Mouse (Mus musculus): Measurements from ENCODE around the gene Lzts3. TPM values are rescaled to one million over a fixed set of nuclear protein-coding genes. Genes with fewer than 3 reads are reported as not detected.
"Not testable (repeated sequence)": the region's sequence is repeated elsewhere in the genome, so short reads cannot be mapped to it uniquely, and the experiment has no call there.

Lzts3 gene
- polyA plus RNA-seq, 1 experiment from 2014 or later = 1.9 TPM

DNA sequence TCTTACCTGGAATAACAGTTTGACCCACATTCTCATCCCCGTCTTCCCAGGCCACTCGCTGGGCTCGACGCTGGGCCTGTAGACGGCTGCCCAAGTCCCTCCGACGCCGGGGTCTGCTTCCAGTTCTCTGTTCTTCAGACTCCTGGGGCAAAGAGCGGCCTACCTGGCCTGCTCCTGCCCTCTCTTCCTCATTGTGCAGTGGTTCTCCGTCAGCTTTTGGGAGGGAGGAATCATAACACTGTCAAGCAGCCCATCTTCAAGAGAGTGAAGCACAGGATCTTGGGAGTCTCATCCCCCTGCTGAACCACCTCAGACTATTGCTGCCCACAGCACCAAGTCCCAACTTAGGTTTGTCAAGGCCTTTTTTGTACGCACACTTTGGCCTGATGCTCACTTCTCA is 20.7 kb upstream of the Lzts3 start:
- Histone ChIP-seq H3K4me3 (ENCODE audit: low read depth, low read length) (peak overlapping the region; percentile 80), H3K27me3 (ENCODE audit: control insufficient read depth, insufficient read depth, low read depth, low read length) (no peaks in the 10 kb centered on the region), H3K4me2 (ENCODE audit: low read depth, low read length) (peak overlapping the region; percentile 88), H3K4me1 (ENCODE audit: control insufficient read depth, low read depth, low read length) (peaks cover 30% of the 10 kb centered on the region), H3K27ac (ENCODE audit: low read length) (peak overlapping the region; percentile 98; the same call in 1 of the 2 replicates), H3K36me3 (ENCODE audit: control insufficient read depth, insufficient read depth) (peaks cover 14% of the 10 kb centered on the region), H3K9me3 (replicated peaks; ENCODE audit: control insufficient read depth, low read length) (no peaks in the 10 kb centered on the region), H3K9ac (ENCODE audit: low read depth, low read length) (peak overlapping the region; percentile 94)
- ATAC-seq (ENCODE audit: low read depth) = no peak
- WGBS (ENCODE audit: insufficient replicate concordance) = 86% methylated on average over 11 of the region's 11 CpGs

DNA sequence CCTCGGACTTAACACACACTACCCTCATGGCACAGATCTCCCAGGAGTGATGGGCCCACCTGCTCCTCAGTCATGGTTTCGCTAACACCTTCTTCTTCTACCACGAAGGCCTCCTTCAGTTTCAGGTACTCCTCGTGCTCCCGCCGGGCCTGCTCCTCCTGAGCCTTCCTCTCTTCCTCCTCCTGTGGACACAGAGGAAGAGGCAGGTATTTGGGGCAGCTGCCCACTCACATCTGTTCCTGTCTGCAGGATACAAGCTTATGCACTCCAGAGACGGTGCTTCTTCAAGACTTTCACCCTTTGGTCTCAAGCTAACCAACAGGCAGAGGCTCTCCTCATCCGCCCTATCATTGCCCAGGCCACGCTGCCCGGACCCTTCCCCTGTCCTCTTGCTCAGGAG is 15.9 kb upstream of the Lzts3 start:
- H3K4me2 ChIP-seq (ENCODE audit: low read depth, low read length) = no peak overlapping the region
- no peaks in the 10 kb centered on the region for H3K27me3 ChIP-seq (ENCODE audit: control insufficient read depth, insufficient read depth, low read depth, low read length)
- H3K36me3 ChIP-seq (ENCODE audit: control insufficient read depth, insufficient read depth) = peaks cover 35% of the 10 kb centered on the region
- no peak overlapping the region for H3K27ac ChIP-seq (ENCODE audit: low read length)
- H3K9ac ChIP-seq (ENCODE audit: low read depth, low read length) = no peak overlapping the region
- no peak for ATAC-seq (ENCODE audit: low read depth)
- H3K4me1 ChIP-seq (ENCODE audit: control insufficient read depth, low read depth, low read length) = peaks cover 42% of the 10 kb centered on the region
- H3K9me3 ChIP-seq (replicated peaks; ENCODE audit: control insufficient read depth, low read length) = no peaks in the 10 kb centered on the region
- 89% methylated on average over 10 of the region's 10 CpGs for WGBS (ENCODE audit: insufficient replicate concordance)
- no peak overlapping the region for H3K4me3 ChIP-seq (ENCODE audit: low read depth, low read length)

DNA sequence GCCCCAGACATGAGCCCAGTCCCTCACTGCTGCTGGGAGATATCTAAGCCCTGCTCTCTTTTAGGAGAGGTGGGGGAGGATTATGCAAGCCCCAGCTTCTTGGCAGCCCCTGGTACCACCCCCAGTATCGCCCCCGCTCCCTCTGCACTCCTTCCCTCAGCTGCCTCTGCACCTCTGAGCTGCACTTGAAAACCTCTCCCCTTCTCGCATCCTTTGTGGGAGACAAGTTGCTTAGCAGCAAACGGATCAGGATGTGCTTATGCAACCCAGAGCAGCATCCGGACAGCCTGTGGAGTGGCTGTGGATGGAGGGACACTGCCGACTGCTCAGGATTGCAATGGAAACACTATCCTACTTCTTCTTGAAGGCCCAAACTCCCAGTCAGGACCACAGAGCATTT is 14.9 kb upstream of the Lzts3 start:
- H3K27ac ChIP-seq (ENCODE audit: low read length) = no peak overlapping the region
- no peaks in the 10 kb centered on the region for H3K27me3 ChIP-seq (ENCODE audit: control insufficient read depth, insufficient read depth, low read depth, low read length)
- H3K36me3 ChIP-seq (ENCODE audit: control insufficient read depth, insufficient read depth) = peaks cover 35% of the 10 kb centered on the region
- 84% methylated on average over 6 of the region's 6 CpGs for WGBS (ENCODE audit: insufficient replicate concordance)
- H3K9me3 ChIP-seq (replicated peaks; ENCODE audit: control insufficient read depth, low read length) = no peaks in the 10 kb centered on the region
- H3K4me3 ChIP-seq (ENCODE audit: low read depth, low read length) = no peak overlapping the region
- no peak for ATAC-seq (ENCODE audit: low read depth)
- peaks cover 36% of the 10 kb centered on the region for H3K4me1 ChIP-seq (ENCODE audit: control insufficient read depth, low read depth, low read length)
- H3K9ac ChIP-seq (ENCODE audit: low read depth, low read length) = no peak overlapping the region
- no peak overlapping the region for H3K4me2 ChIP-seq (ENCODE audit: low read depth, low read length)

GRCm38 (mm10) chr2:130656536-130656935 is 13.9 kb upstream of the Lzts3 start:
- H3K4me3 ChIP-seq (ENCODE audit: low read depth, low read length) = no peak overlapping the region
- peaks cover 36% of the 10 kb centered on the region for H3K4me1 ChIP-seq (ENCODE audit: control insufficient read depth, low read depth, low read length)
- no peak for ATAC-seq (ENCODE audit: low read depth)
- H3K27me3 ChIP-seq (ENCODE audit: control insufficient read depth, insufficient read depth, low read depth, low read length) = no peaks in the 10 kb centered on the region
- no peak overlapping the region for H3K9ac ChIP-seq (ENCODE audit: low read depth, low read length)
- no peak overlapping the region for H3K4me2 ChIP-seq (ENCODE audit: low read depth, low read length)
- H3K9me3 ChIP-seq (replicated peaks; ENCODE audit: control insufficient read depth, low read length) = no peaks in the 10 kb centered on the region
- 91% methylated on average over 9 of the region's 9 CpGs for WGBS (ENCODE audit: insufficient replicate concordance)
- peak overlapping the region; percentile 72; the same call in 1 of the 2 replicates for H3K27ac ChIP-seq (ENCODE audit: low read length)
- peaks cover 33% of the 10 kb centered on the region for H3K36me3 ChIP-seq (ENCODE audit: control insufficient read depth, insufficient read depth)

DNA sequence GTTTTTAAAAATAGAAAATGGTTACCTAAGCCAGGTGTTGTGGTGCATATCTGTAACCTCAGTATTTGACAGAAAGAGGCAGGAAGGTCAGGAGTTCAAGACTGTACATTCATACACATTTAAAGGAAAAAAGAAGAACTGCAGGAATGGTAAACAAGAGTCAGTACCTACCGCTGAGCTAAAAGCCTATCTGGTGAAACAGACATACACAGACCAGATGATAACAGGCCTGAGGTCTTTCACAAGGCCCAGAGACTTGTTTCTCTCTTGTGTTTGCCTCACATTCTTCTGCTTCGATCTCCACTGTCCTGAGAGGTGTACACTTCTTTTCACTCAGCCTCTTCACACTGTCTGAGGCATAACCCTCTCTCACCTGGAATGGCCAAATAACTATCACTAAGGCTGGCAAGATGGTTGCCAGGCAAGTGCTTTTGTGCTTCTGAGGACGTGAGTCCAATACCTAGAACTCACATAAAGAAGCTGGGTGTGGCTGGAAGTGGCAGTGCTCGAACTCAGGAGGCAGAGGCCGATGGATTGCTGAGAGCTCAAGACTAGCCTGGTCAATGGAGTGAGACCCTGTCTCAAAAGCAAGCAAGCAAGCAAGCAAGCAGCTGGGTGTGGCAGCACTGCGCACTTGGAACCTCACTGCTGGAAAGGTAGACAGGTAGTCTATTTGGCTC is 13.2 kb upstream of the Lzts3 start:
- peak; percentile 90 for ATAC-seq (ENCODE audit: low read depth)
- Histone ChIP-seq H3K4me2 (ENCODE audit: low read depth, low read length) (peak overlapping the region; percentile 25; the same call in 1 of the 2 replicates), H3K27me3 (ENCODE audit: control insufficient read depth, insufficient read depth, low read depth, low read length) (no peaks in the 10 kb centered on the region), H3K36me3 (ENCODE audit: control insufficient read depth, insufficient read depth) (peaks cover 28% of the 10 kb centered on the region), H3K9me3 (replicated peaks; ENCODE audit: control insufficient read depth, low read length) (no peaks in the 10 kb centered on the region), H3K4me1 (ENCODE audit: control insufficient read depth, low read depth, low read length) (peaks cover 36% of the 10 kb centered on the region), H3K4me3 (ENCODE audit: low read depth, low read length) (no peak overlapping the region), H3K27ac (ENCODE audit: low read length) (peak overlapping the region; percentile 72), H3K9ac (ENCODE audit: low read depth, low read length) (0 out of 2 replicates have a peak overlapping the region, but pooled peaks have one; percentile 2)
- WGBS (ENCODE audit: insufficient replicate concordance) = 45% methylated on average over 6 of the region's 6 CpGs

DNA sequence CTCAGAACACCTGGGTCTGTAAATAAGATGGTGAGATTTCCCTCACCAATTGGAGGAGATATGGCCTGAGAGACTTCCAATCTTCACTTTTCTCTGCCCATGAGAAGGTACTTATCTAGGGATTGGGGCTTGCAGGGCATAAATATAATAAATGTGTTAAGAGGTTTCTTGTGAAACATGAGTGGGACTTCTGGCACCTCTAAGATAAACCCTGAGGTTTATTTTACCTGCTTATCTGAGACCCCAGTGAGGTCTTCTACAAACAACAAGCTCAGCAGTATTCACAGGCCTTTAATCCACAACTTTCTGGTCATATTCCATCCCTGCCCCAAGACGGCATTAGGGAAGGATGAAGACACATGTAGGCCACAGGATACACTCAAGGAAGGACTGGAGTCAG is 11.2 kb upstream of the Lzts3 start:
- Histone ChIP-seq H3K27ac (ENCODE audit: low read length) (peak overlapping the region; percentile 51), H3K36me3 (ENCODE audit: control insufficient read depth, insufficient read depth) (peaks cover 25% of the 10 kb centered on the region), H3K4me2 (ENCODE audit: low read depth, low read length) (no peak overlapping the region), H3K4me3 (ENCODE audit: low read depth, low read length) (no peak overlapping the region), H3K27me3 (ENCODE audit: control insufficient read depth, insufficient read depth, low read depth, low read length) (no peaks in the 10 kb centered on the region), H3K9me3 (replicated peaks; ENCODE audit: control insufficient read depth, low read length) (no peaks in the 10 kb centered on the region), H3K9ac (ENCODE audit: low read depth, low read length) (no peak overlapping the region), H3K4me1 (ENCODE audit: control insufficient read depth, low read depth, low read length) (peaks cover 36% of the 10 kb centered on the region)
- ATAC-seq (ENCODE audit: low read depth) = peak; percentile 25; the same call in 1 of the 2 replicates
- WGBS (ENCODE audit: insufficient replicate concordance) = 44% methylated on average over 1 of the region's 1 CpGs

- Histone ChIP-seq H3K4me1 (ENCODE audit: control insufficient read depth, low read depth, low read length) (peaks cover 36% of the 10 kb centered on the region), H3K9me3 (replicated peaks; ENCODE audit: control insufficient read depth, low read length) (no peaks in the 10 kb centered on the region), H3K4me2 (ENCODE audit: low read depth, low read length) (no peak overlapping the region), H3K36me3 (ENCODE audit: control insufficient read depth, insufficient read depth) (peaks cover 21% of the 10 kb centered on the region), H3K27me3 (ENCODE audit: control insufficient read depth, insufficient read depth, low read depth, low read length) (no peaks in the 10 kb centered on the region), H3K27ac (ENCODE audit: low read length) (peak overlapping the region; percentile 51), H3K9ac (ENCODE audit: low read depth, low read length) (no peak overlapping the region), H3K4me3 (ENCODE audit: low read depth, low read length) (no peak overlapping the region)
- no peak for ATAC-seq (ENCODE audit: low read depth)
- 82% methylated on average over 2 of the region's 2 CpGs for WGBS (ENCODE audit: insufficient replicate concordance)
Measured at GRCm38 (mm10) chr2:130653303-130653702, 10.7 kb upstream of the Lzts3 start.

DNA sequence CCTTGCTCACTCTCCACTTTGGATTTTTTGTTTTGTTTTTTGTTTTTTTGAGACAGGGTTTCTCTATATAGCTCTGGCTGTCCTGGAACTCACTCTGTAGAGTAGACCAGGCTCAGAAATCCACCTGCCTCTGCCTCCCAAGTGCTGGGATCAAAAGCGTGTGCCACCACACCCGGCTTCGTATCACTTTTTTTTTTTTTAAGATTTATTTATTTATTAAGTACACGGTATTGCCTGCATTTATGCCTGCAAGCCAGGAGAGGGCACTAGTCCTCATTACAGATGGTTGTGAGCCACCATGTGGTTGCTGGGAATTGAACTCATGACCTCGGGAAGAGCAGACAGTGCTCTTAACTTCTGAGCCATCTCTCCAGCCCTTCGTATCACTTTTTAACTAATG is 6.4 kb upstream of the Lzts3 start:
- ATAC-seq (ENCODE audit: low read depth); H3K36me3 ChIP-seq (ENCODE audit: control insufficient read depth, insufficient read depth); H3K4me1 ChIP-seq (ENCODE audit: control insufficient read depth, low read depth, low read length); H3K27ac ChIP-seq (ENCODE audit: low read length); H3K9me3 ChIP-seq (replicated peaks; ENCODE audit: control insufficient read depth, low read length); H3K4me2 ChIP-seq (ENCODE audit: low read depth, low read length); H3K9ac ChIP-seq (ENCODE audit: low read depth, low read length); H3K4me3 ChIP-seq (ENCODE audit: low read depth, low read length); H3K27me3 ChIP-seq (ENCODE audit: control insufficient read depth, insufficient read depth, low read depth, low read length): not testable (repeated sequence)
- WGBS (ENCODE audit: insufficient replicate concordance) = 76% methylated on average over 6 of the region's 6 CpGs

GRCm38 (mm10) chr2:130645198-130645597 is 2.6 kb upstream of the Lzts3 start:
- Histone ChIP-seq H3K4me3 (ENCODE audit: low read depth, low read length) (no peak overlapping the region), H3K36me3 (ENCODE audit: control insufficient read depth, insufficient read depth) (no peaks in the 10 kb centered on the region), H3K27ac (ENCODE audit: low read length) (no peak overlapping the region), H3K9ac (ENCODE audit: low read depth, low read length) (no peak overlapping the region), H3K9me3 (replicated peaks; ENCODE audit: control insufficient read depth, low read length) (no peaks in the 10 kb centered on the region), H3K4me1 (ENCODE audit: control insufficient read depth, low read depth, low read length) (peaks cover 12% of the 10 kb centered on the region), H3K4me2 (ENCODE audit: low read depth, low read length) (no peak overlapping the region), H3K27me3 (ENCODE audit: control insufficient read depth, insufficient read depth, low read depth, low read length) (peaks cover 8% of the 10 kb centered on the region; the same call in 1 of the 2 replicates)
- WGBS (ENCODE audit: insufficient replicate concordance) = 65% methylated on average over 4 of the region's 4 CpGs
- no peak for ATAC-seq (ENCODE audit: low read depth)
